Mouse (Mus musculus): ENCODE results near the gene Prickle2.

Prickle2 gene

GRCm38 (mm10) chr6:92432146-92432545, 273.8 kb downstream of the Prickle2 start:
- no peak for DNase-seq

GRCm38 (mm10) chr6:92427406-92428171, 278.4 kb downstream of the Prickle2 start:
- DNase-seq: no peak

GRCm38 (mm10) chr6:92425901-92426300, 280.1 kb downstream of the Prickle2 start:
- no peak for DNase-seq

- DNase-seq: no peak
Measured at GRCm38 (mm10) chr6:92425476-92425875, 280.5 kb downstream of the Prickle2 start.

- no peak for DNase-seq
Measured at GRCm38 (mm10) chr6:92424991-92425390, 281.0 kb downstream of the Prickle2 start.

GRCm38 (mm10) chr6:92422286-92422685, 283.7 kb downstream of the Prickle2 start:
- peak in 1 of 2 experiments; percentile 23 for DNase-seq

- DNase-seq: no peak
Measured at GRCm38 (mm10) chr6:92420106-92420505, 285.8 kb downstream of the Prickle2 start.

GRCm38 (mm10) chr6:92415405-92415755, 290.6 kb downstream of the Prickle2 start:
- no peak for DNase-seq

- no peak for DNase-seq
Measured at GRCm38 (mm10) chr6:92414478-92415404, 291.2 kb downstream of the Prickle2 start.

- DNase-seq: no peak
Measured at GRCm38 (mm10) chr6:92413982-92414381, 292.0 kb downstream of the Prickle2 start.

GRCm38 (mm10) chr6:92409788-92410187, 296.2 kb downstream of the Prickle2 start:
- no peak for DNase-seq

- no peak for DNase-seq
Measured at GRCm38 (mm10) chr6:92407259-92407658, 298.7 kb downstream of the Prickle2 start.

- no peak for DNase-seq
Measured at GRCm38 (mm10) chr6:92405571-92405970, 300.4 kb downstream of the Prickle2 start.

GRCm38 (mm10) chr6:92397876-92398275, 308.1 kb downstream of the Prickle2 start:
- DNase-seq: no peak

GRCm38 (mm10) chr6:92395556-92395955, 310.4 kb downstream of the Prickle2 start:
- DNase-seq: no peak

GRCm38 (mm10) chr6:92395143-92395542, 310.8 kb downstream of the Prickle2 start:
- no peak for DNase-seq

- DNase-seq: no peak
Measured at GRCm38 (mm10) chr6:92394628-92395027, 311.3 kb downstream of the Prickle2 start.

- DNase-seq: no peak
Measured at GRCm38 (mm10) chr6:92390321-92390720, 315.6 kb downstream of the Prickle2 start.

- DNase-seq: no peak
Measured at GRCm38 (mm10) chr6:92388681-92389080, 317.3 kb downstream of the Prickle2 start.

- no peak for DNase-seq
Measured at GRCm38 (mm10) chr6:92383196-92383782, 322.7 kb downstream of the Prickle2 start.

GRCm38 (mm10) chr6:92381085-92381484, 324.9 kb downstream of the Prickle2 start:
- no peak for DNase-seq

GRCm38 (mm10) chr6:92374826-92375225, 331.1 kb downstream of the Prickle2 start:
- no peak for DNase-seq

GRCm38 (mm10) chr6:92370896-92371295, 335.1 kb downstream of the Prickle2 start:
- no peak for DNase-seq

All from kidney, adult 8-10 months (tissue).